Mouse (Mus musculus): ENCODE data around the gene Tmem132c.

The Tmem132c gene

GRCm38 (mm10) chr5:127484813-127485486 lies 243.3 kb downstream of the Tmem132c start:
- DNase-seq (ENCODE audit: low spot score in 2 of 2), result no peak

GRCm38 (mm10) chr5:127487190-127487589 lies 245.6 kb downstream of the Tmem132c start:
- no peak for DNase-seq (ENCODE audit: low spot score in 2 of 2)

- DNase-seq (ENCODE audit: low spot score in 2 of 2), result no peak
Observed at GRCm38 (mm10) chr5:127488666-127489065, 247.1 kb downstream of the Tmem132c start.

- no peak for DNase-seq (ENCODE audit: low spot score in 2 of 2)
Observed at GRCm38 (mm10) chr5:127491724-127492123, 250.1 kb downstream of the Tmem132c start.

GRCm38 (mm10) chr5:127496895-127497294 lies 255.3 kb downstream of the Tmem132c start:
- no peak for DNase-seq (ENCODE audit: low spot score in 2 of 2)

- DNase-seq (ENCODE audit: low spot score in 2 of 2), result no peak
Observed at GRCm38 (mm10) chr5:127499151-127499827, 257.7 kb downstream of the Tmem132c start.

- no peak for DNase-seq (ENCODE audit: low spot score in 2 of 2)
Observed at GRCm38 (mm10) chr5:127502838-127503237, 261.2 kb downstream of the Tmem132c start.

GRCm38 (mm10) chr5:127505697-127506096 lies 264.1 kb downstream of the Tmem132c start:
- DNase-seq (ENCODE audit: low spot score in 2 of 2), result no peak

- DNase-seq (ENCODE audit: low spot score in 2 of 2), result no peak
Observed at GRCm38 (mm10) chr5:127511653-127512052, 270.0 kb downstream of the Tmem132c start.

GRCm38 (mm10) chr5:127515960-127516359 lies 274.4 kb downstream of the Tmem132c start:
- no peak for DNase-seq (ENCODE audit: low spot score in 2 of 2)

GRCm38 (mm10) chr5:127522744-127523476 lies 281.3 kb downstream of the Tmem132c start:
- no peak for DNase-seq (ENCODE audit: low spot score in 2 of 2)

- DNase-seq (ENCODE audit: low spot score in 2 of 2), result no peak
Observed at GRCm38 (mm10) chr5:127527344-127527974, 285.9 kb downstream of the Tmem132c start.

GRCm38 (mm10) chr5:127537508-127537907 lies 295.9 kb downstream of the Tmem132c start:
- no peak for DNase-seq (ENCODE audit: low spot score in 2 of 2)

- no peak for DNase-seq (ENCODE audit: low spot score in 2 of 2)
Observed at GRCm38 (mm10) chr5:127546585-127546991, 305.0 kb downstream of the Tmem132c start.

GRCm38 (mm10) chr5:127548136-127548535 lies 306.5 kb downstream of the Tmem132c start:
- DNase-seq (ENCODE audit: low spot score in 2 of 2), result no peak

GRCm38 (mm10) chr5:127561086-127561485 lies 319.5 kb downstream of the Tmem132c start:
- DNase-seq (ENCODE audit: low spot score in 2 of 2), result no peak

- DNase-seq (ENCODE audit: low spot score in 2 of 2), result no peak
Observed at GRCm38 (mm10) chr5:127567165-127567741, 325.6 kb downstream of the Tmem132c start.

- no peak for DNase-seq (ENCODE audit: low spot score in 2 of 2)
Observed at GRCm38 (mm10) chr5:127577419-127577818, 335.8 kb downstream of the Tmem132c start.

GRCm38 (mm10) chr5:127583658-127584057 lies 342.1 kb downstream of the Tmem132c start:
- no peak for DNase-seq (ENCODE audit: low spot score in 2 of 2)

- no peak for DNase-seq (ENCODE audit: low spot score in 2 of 2)
Observed at GRCm38 (mm10) chr5:127587854-127588253, 346.2 kb downstream of the Tmem132c start.

- no peak for DNase-seq (ENCODE audit: low spot score in 2 of 2)
Observed at GRCm38 (mm10) chr5:127592406-127592805, 350.8 kb downstream of the Tmem132c start.

GRCm38 (mm10) chr5:127592854-127593253 lies 351.2 kb downstream of the Tmem132c start:
- DNase-seq (ENCODE audit: low spot score in 2 of 2), result peak in 1 of 2 experiments; percentile 46

Measured in frontal cortex, postnatal 14 days (tissue).